Mouse (Mus musculus) liver, embryonic 15.5 days (tissue): Measurements from ENCODE around the gene Rps11. TPM values are rescaled to one million over a fixed set of nuclear protein-coding genes. Genes with fewer than 3 reads are reported as not detected.
"Not testable (repeated sequence)": the region's sequence is repeated elsewhere in the genome, so short reads cannot be mapped to it uniquely, and the experiment has no call there.

Experiments used
- ATAC-seq: fragments of 200-750 bp; cut with Nextera tagmentation; 2 replicates; pipeline ENCODE4 v1.8.0; 2017; ENCODE audit warnings: moderate number of reproducible peaks, mild to moderate bottlenecking, moderate library complexity; ENCODE audit not compliant: insufficient read depth
- H3K27ac ChIP-seq: fragments of 300-500 bp; sonication (generic); replicated peaks from 2 replicates; pipeline ENCODE4 v1.5.1; 2015; ENCODE audit warnings: mild to moderate bottlenecking, inconsistent platforms
- H3K27me3 ChIP-seq: fragments of 300-500 bp; sonication (generic); 2 replicates; pipeline ENCODE4 v1.6.1; 2015; ENCODE audit warnings: mild to moderate bottlenecking, inconsistent platforms
- H3K36me3 ChIP-seq: fragments of 300-500 bp; sonication (generic); replicated peaks from 2 replicates; pipeline ENCODE4 v1.6.1; 2015; ENCODE audit warnings: moderate library complexity, mild to moderate bottlenecking, inconsistent platforms
- H3K4me1 ChIP-seq: fragments of 300-500 bp; sonication (generic); replicated peaks from 2 replicates; pipeline ENCODE4 v1.6.1; 2015; ENCODE audit warnings: inconsistent platforms
- H3K4me2 ChIP-seq: fragments of 300-500 bp; sonication (generic); 2 replicates; pipeline ENCODE4 v1.6.1; 2015; ENCODE audit warnings: moderate library complexity, mild to moderate bottlenecking, inconsistent platforms
- H3K4me3 ChIP-seq: fragments of 300-500 bp; sonication (generic); replicated peaks from 2 replicates; pipeline ENCODE4 v1.5.1; 2015; ENCODE audit warnings: mild to moderate bottlenecking, inconsistent platforms
- H3K9ac ChIP-seq: fragments of 300-500 bp; sonication (generic); 2 replicates; pipeline ENCODE4 v1.6.1; 2015; ENCODE audit warnings: moderate library complexity, mild to moderate bottlenecking, inconsistent platforms
- H3K9me3 ChIP-seq: fragments of 300-500 bp; sonication (generic); replicated peaks from 2 replicates; pipeline ENCODE4 v1.6.1; 2016; ENCODE audit warnings: inconsistent platforms
- WGBS: fragments of 180-500 bp; shearing (Covaris S2); methylation state at CpG from one replicate; pipeline ENCODE4 v1.1.7; 2015; ENCODE audit warnings: mixed read lengths; ENCODE audit not compliant: insufficient replicate concordance; 5-methylcytosine and 5-hydroxymethylcytosine counted together
- polyA plus RNA-seq: library from polyadenylated mRNA; unstranded; fragments of >200 nt; fragmentation: Nextera tagmentation; extraction: Ambion mirVana; gene quantifications from 2 replicates; pipeline ENCODE4 v1.2.1, GENCODE M21; 2015

The Rps11 gene
- polyA plus RNA-seq, 1 experiment from 2014 or later: 768 TPM

- no peak for ATAC-seq
- no peaks in the 10 kb centered on the region for H3K36me3 ChIP-seq
- no peak overlapping the region for H3K9ac ChIP-seq
- no peaks in the 10 kb centered on the region for H3K9me3 ChIP-seq
- H3K4me1 ChIP-seq: peaks cover 21% of the 10 kb centered on the region
- WGBS: 65% methylated on average over 8 of the region's 8 CpGs
- H3K4me3 ChIP-seq: no peak overlapping the region
- H3K27ac ChIP-seq: no peak overlapping the region
- H3K4me2 ChIP-seq: no peak overlapping the region
- no peaks in the 10 kb centered on the region for H3K27me3 ChIP-seq
Measured at GRCm38 (mm10) chr7:45105491-45105890, 18.7 kb downstream of the Rps11 start.

- Histone ChIP-seq H3K27me3 (no peaks in the 10 kb centered on the region), H3K4me2 (no peak overlapping the region), H3K4me1 (peaks cover 21% of the 10 kb centered on the region), H3K27ac (no peak overlapping the region), H3K9ac (no peak overlapping the region), H3K9me3 (no peaks in the 10 kb centered on the region), H3K4me3 (no peak overlapping the region), H3K36me3 (no peaks in the 10 kb centered on the region)
- ATAC-seq: no peak
- 65% methylated on average over 5 of the region's 5 CpGs for WGBS
Measured at GRCm38 (mm10) chr7:45104941-45105340, 19.3 kb downstream of the Rps11 start.

GRCm38 (mm10) chr7:45103652-45104180 lies 20.5 kb downstream of the Rps11 start, which contains the start of gene Fcgrt:
Gene Fcgrt, minus strand, starts transcription at chr7:45103851.
- H3K4me3 ChIP-seq: peak within 1 kb of the TSS; percentile 42
- peak within 1 kb of the TSS; percentile 57 for H3K4me2 ChIP-seq
- H3K27me3 ChIP-seq: no peaks in the 10 kb centered on the region
- 0 out of 2 replicates have a peak within 1 kb of the TSS, but pooled peaks have one; percentile 18 for H3K9ac ChIP-seq
- 44% methylated on average over 7 of the region's 7 CpGs for WGBS
- H3K27ac ChIP-seq: peak within 1 kb of the TSS; percentile 78
- no peaks in the 10 kb centered on the region for H3K36me3 ChIP-seq
- no peaks in the 10 kb centered on the region for H3K9me3 ChIP-seq
- peak; percentile 84 for ATAC-seq
- H3K4me1 ChIP-seq: peaks cover 21% of the 10 kb centered on the region

GRCm38 (mm10) chr7:45102940-45103585 lies 21.2 kb downstream of the Rps11 start:
- H3K27ac ChIP-seq: peak overlapping the region; percentile 78
- H3K4me3 ChIP-seq: peak overlapping the region; percentile 42
- 57% methylated on average over 9 of the region's 9 CpGs for WGBS
- no peaks in the 10 kb centered on the region for H3K9me3 ChIP-seq
- H3K4me2 ChIP-seq: peak overlapping the region; percentile 57
- H3K27me3 ChIP-seq: no peaks in the 10 kb centered on the region
- no peaks in the 10 kb centered on the region for H3K36me3 ChIP-seq
- H3K9ac ChIP-seq: 0 out of 2 replicates have a peak overlapping the region, but pooled peaks have one; percentile 18
- peak; percentile 22 for ATAC-seq
- H3K4me1 ChIP-seq: peaks cover 21% of the 10 kb centered on the region

DNA sequence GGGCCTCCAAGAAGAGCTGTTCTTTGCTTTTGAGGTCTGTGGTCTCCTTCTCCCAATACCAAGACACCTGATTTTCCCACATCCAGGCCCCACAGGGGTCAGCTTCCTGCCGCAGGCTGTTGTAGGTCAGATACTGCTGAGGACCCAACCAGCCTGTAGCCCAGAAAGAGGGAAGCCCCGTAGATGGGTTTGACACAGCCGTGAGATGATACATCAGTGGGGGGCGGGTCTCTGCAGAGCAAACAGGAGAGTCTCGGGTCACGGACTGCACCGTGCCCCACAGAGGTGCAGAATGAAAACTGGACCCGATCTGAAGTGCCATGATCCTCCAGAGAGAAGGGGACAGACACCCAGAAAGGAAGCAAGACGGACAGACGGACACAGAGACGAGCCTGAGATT lies 21.8 kb downstream of the Rps11 start:
- Histone ChIP-seq H3K4me2 (peak overlapping the region; percentile 57), H3K4me3 (peak overlapping the region; percentile 42), H3K27ac (no peak overlapping the region), H3K4me1 (peaks cover 21% of the 10 kb centered on the region), H3K9me3 (no peaks in the 10 kb centered on the region), H3K9ac (no peak overlapping the region), H3K36me3 (no peaks in the 10 kb centered on the region), H3K27me3 (no peaks in the 10 kb centered on the region)
- no peak for ATAC-seq
- WGBS: 47% methylated on average over 11 of the region's 11 CpGs

- no peaks in the 10 kb centered on the region for H3K9me3 ChIP-seq
- no peak overlapping the region for H3K27ac ChIP-seq
- H3K27me3 ChIP-seq: no peaks in the 10 kb centered on the region
- H3K36me3 ChIP-seq: no peaks in the 10 kb centered on the region
- 74% methylated on average over 6 of the region's 6 CpGs for WGBS
- ATAC-seq: no peak
- no peak overlapping the region for H3K9ac ChIP-seq
- H3K4me3 ChIP-seq: no peak overlapping the region
- H3K4me1 ChIP-seq: peaks cover 24% of the 10 kb centered on the region
- H3K4me2 ChIP-seq: no peak overlapping the region
Measured at GRCm38 (mm10) chr7:45100046-45100445, 24.2 kb downstream of the Rps11 start.

GRCm38 (mm10) chr7:45098541-45099240 lies 25.5 kb downstream of the Rps11 start:
- Histone ChIP-seq H3K9ac (no peak overlapping the region), H3K4me1 (peaks cover 16% of the 10 kb centered on the region), H3K27ac (no peak overlapping the region), H3K9me3 (no peaks in the 10 kb centered on the region), H3K4me2 (no peak overlapping the region), H3K36me3 (no peaks in the 10 kb centered on the region), H3K27me3 (no peaks in the 10 kb centered on the region; the same call in 1 of the 2 replicates), H3K4me3 (no peak overlapping the region)
- WGBS: 70% methylated on average over 8 of the region's 8 CpGs
- no peak for ATAC-seq

- H3K4me2 ChIP-seq: no peak overlapping the region
- ATAC-seq: peak; percentile 25; the same call in 1 of the 2 replicates
- no peak overlapping the region for H3K4me3 ChIP-seq
- H3K27ac ChIP-seq: peak overlapping the region; percentile 45; the same call in 1 of the 2 replicates
- 25% methylated on average over 6 of the region's 6 CpGs for WGBS
- H3K9me3 ChIP-seq: no peaks in the 10 kb centered on the region
- no peaks in the 10 kb centered on the region for H3K36me3 ChIP-seq
- H3K4me1 ChIP-seq: peaks cover 16% of the 10 kb centered on the region
- H3K9ac ChIP-seq: no peak overlapping the region
- no peaks in the 10 kb centered on the region; the same call in 1 of the 2 replicates for H3K27me3 ChIP-seq
Measured at GRCm38 (mm10) chr7:45097479-45097878, 26.8 kb downstream of the Rps11 start.

- not testable (repeated sequence) for H3K9ac ChIP-seq, H3K27me3 ChIP-seq, H3K36me3 ChIP-seq, H3K27ac ChIP-seq, H3K9me3 ChIP-seq, ATAC-seq, H3K4me3 ChIP-seq, H3K4me2 ChIP-seq
- WGBS: 78% methylated on average over 14 of the region's 14 CpGs
- H3K4me1 ChIP-seq: peaks cover 28% of the 10 kb centered on the region
Measured at GRCm38 (mm10) chr7:45095965-45096364, 28.3 kb downstream of the Rps11 start.

DNA sequence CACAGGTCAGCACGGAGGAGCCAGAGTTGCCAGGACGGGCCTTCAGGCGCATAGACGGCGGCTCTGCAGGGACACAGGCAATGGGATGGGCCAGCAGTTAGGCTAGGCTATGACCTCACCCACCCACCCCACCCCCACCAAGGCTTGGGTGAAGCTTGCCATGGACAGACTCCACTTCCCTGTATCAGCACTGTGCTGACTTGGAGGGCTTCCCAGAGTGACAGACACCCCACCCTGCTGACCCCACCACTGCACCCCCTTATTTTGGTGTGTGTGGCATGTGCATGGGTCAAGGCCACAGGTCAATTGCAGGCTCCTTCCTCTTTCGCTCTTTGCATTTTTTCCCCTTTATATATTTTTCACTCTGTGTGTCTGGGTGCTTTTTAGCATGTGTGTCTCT lies 28.9 kb downstream of the Rps11 start:
- no peak overlapping the region for H3K9ac ChIP-seq
- H3K9me3 ChIP-seq: no peaks in the 10 kb centered on the region
- H3K27ac ChIP-seq: no peak overlapping the region
- no peak overlapping the region for H3K4me2 ChIP-seq
- no peak overlapping the region for H3K4me3 ChIP-seq
- 57% methylated on average over 6 of the region's 6 CpGs for WGBS
- H3K4me1 ChIP-seq: peaks cover 34% of the 10 kb centered on the region
- no peak for ATAC-seq
- H3K36me3 ChIP-seq: no peaks in the 10 kb centered on the region
- no peaks in the 10 kb centered on the region; the same call in 1 of the 2 replicates for H3K27me3 ChIP-seq

DNA sequence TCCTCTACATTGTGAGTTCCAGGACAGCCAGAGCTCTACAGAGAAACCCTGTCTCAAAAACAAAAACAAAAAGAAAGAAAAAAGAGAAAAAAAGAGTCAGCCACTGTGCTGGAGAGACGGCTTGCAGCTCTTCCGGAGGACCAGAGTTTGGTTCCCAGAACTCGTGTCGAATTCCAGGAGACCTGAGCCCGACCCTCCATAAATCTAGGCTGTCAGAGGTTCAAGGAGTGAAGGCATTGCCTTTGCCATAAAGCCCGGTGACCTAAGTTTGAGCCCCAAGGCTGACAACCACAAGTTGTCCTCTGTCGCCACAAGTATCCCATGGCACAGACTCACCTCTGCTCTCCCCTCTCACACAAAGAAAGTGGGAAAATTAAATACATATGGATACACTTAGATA lies 30.1 kb downstream of the Rps11 start:
- 47% methylated on average over 7 of the region's 7 CpGs for WGBS
- no peak for ATAC-seq
- Histone ChIP-seq H3K27ac (no peak overlapping the region), H3K27me3 (no peaks in the 10 kb centered on the region; the same call in 1 of the 2 replicates), H3K4me2 (no peak overlapping the region), H3K9me3 (no peaks in the 10 kb centered on the region), H3K9ac (no peak overlapping the region), H3K4me3 (no peak overlapping the region), H3K4me1 (peaks cover 40% of the 10 kb centered on the region), H3K36me3 (no peaks in the 10 kb centered on the region)
